Mouse (Mus musculus): ENCODE measurements around the gene Acvr2b.

- TF ChIP-seq CTCF (IDR thresholded peaks at IDR 0.05; ENCODE audit: borderline replicate concordance, extremely low read depth, insufficient read depth, insufficient read length) (no peak), POLR2A (IDR thresholded peaks at IDR 0.05; ENCODE audit: borderline replicate concordance, extremely low read depth, insufficient read depth, insufficient read length, poor library complexity, severe bottlenecking) (no peak)
Measured at GRCm38 (mm10) chr9:119457122-119457521, 55.2 kb downstream of the Acvr2b start.

All from brain, embryonic 14.5 days (tissue).